Mouse (Mus musculus): ENCODE measurements around the gene Cks1b. TPM values are rescaled to one million over a fixed set of nuclear protein-coding genes. Genes with fewer than 3 reads are reported as not detected.

The Cks1b gene
- polyA plus RNA-seq, 2 experiments from 2014 or later = 70.8 to 92.3 TPM

GRCm38 (mm10) chr3:89380711-89381110 lies 37.5 kb downstream of the Cks1b start:
- no peak for ATAC-seq

- ATAC-seq = no peak
These were observed 37.9 kb downstream of the Cks1b start for GRCm38 (mm10) chr3:89380291-89380690.

- ATAC-seq = no peak
These were observed 38.6 kb downstream of the Cks1b start for GRCm38 (mm10) chr3:89379388-89380131.

- peak; percentile 36 for ATAC-seq
These were observed 39.7 kb downstream of the Cks1b start for GRCm38 (mm10) chr3:89378394-89379067.

GRCm38 (mm10) chr3:89377831-89378230 lies 40.4 kb downstream of the Cks1b start:
- ATAC-seq = no peak

- ATAC-seq = no peak
These were observed 44.5 kb downstream of the Cks1b start for GRCm38 (mm10) chr3:89373581-89374231.

GRCm38 (mm10) chr3:89367338-89367737 lies 50.8 kb downstream of the Cks1b start:
- no peak for ATAC-seq

GRCm38 (mm10) chr3:89365486-89366414 lies 52.4 kb downstream of the Cks1b start:
- ATAC-seq = no peak

Other genes starting within 250 kb of the Cks1b start
- gene Scamp3, start 240.9 kb downstream of the Cks1b start, polyA plus RNA-seq (2017; shearing (Covaris generic)) = 100 to 1,000 TPM; 160 to 182 TPM
- 100 to 1,000 TPM; 158 to 168 TPM for gene Fam189b, start 235.2 kb downstream of the Cks1b start, polyA plus RNA-seq (2017; shearing (Covaris generic))
- gene Gba, start 215.5 kb downstream of the Cks1b start, polyA plus RNA-seq (2017; shearing (Covaris generic)) = 10 to 100 TPM; 72.1 to 75.6 TPM
- gene Thbs3, start 203.2 kb downstream of the Cks1b start, polyA plus RNA-seq (2017; shearing (Covaris generic)) = 1 to 10 TPM in 1 of 2 experiments, under 1 TPM in 1; 0.22 to 2.4 TPM
- gene Mtx1, start 191.3 kb downstream of the Cks1b start, polyA plus RNA-seq (2017; shearing (Covaris generic)) = 100 to 1,000 TPM in 1 of 2 experiments, 10 to 100 TPM in 1; 90.7 to 112 TPM
- gene Muc1, start 189.3 kb downstream of the Cks1b start, polyA plus RNA-seq (2017; shearing (Covaris generic)) = under 1 TPM; 0.88 to 0.97 TPM
- gene Krtcap2, start 172.4 kb downstream of the Cks1b start, polyA plus RNA-seq (2017; shearing (Covaris generic)) = 100 to 1,000 TPM; 275 to 319 TPM
- gene Trim46, start 172.1 kb downstream of the Cks1b start, polyA plus RNA-seq (2017; shearing (Covaris generic)) = 1 to 10 TPM; 2.1 to 3.4 TPM
- gene Dpm3, start 159.0 kb downstream of the Cks1b start, polyA plus RNA-seq (2017; shearing (Covaris generic)) = 100 to 1,000 TPM; 124 to 160 TPM
- 100 to 1,000 TPM; 195 to 254 TPM for gene Slc50a1, start 147.8 kb downstream of the Cks1b start, polyA plus RNA-seq (2017; shearing (Covaris generic))
- gene Efna1, start 137.2 kb downstream of the Cks1b start, polyA plus RNA-seq (2017; shearing (Covaris generic)) = not detected
- gene Efna3, start 95.4 kb downstream of the Cks1b start, polyA plus RNA-seq (2017; shearing (Covaris generic)) = not detected
- under 1 TPM; 0.28 to 0.50 TPM for gene Efna4, start 80.4 kb downstream of the Cks1b start, polyA plus RNA-seq (2017; shearing (Covaris generic))
- 10 to 100 TPM in 1 of 2 experiments, 1 to 10 TPM in 1; 7.7 to 12.7 TPM for gene Adam15, start 68.4 kb downstream of the Cks1b start, polyA plus RNA-seq (2017; shearing (Covaris generic))
- gene Dcst2, start 56.4 kb downstream of the Cks1b start, polyA plus RNA-seq (2017; shearing (Covaris generic)) = under 1 TPM in 1 of 2 experiments, not detected in 1; 0.15 TPM
- gene Dcst1, start 53.1 kb downstream of the Cks1b start, polyA plus RNA-seq (2017; shearing (Covaris generic)) = under 1 TPM; 0.54 to 0.79 TPM
- 10 to 100 TPM; 13.2 to 16.5 TPM for gene Zbtb7b, start 23.6 kb downstream of the Cks1b start, polyA plus RNA-seq (2017; shearing (Covaris generic))
- 1 to 10 TPM in 1 of 2 experiments, not detected in 1; 2.4 TPM for gene Lenep, start 15.6 kb downstream of the Cks1b start, polyA plus RNA-seq (2017; shearing (Covaris generic))
- 10 to 100 TPM; 37.7 to 45.7 TPM for gene Flad1, start 6.5 kb downstream of the Cks1b start, polyA plus RNA-seq (2017; shearing (Covaris generic))
- gene Shc1, start 60 bp upstream of the Cks1b start, polyA plus RNA-seq (2017; shearing (Covaris generic)) = 10 to 100 TPM; 29.6 to 43.2 TPM
- 1 to 10 TPM; 8.6 to 9.6 TPM for gene Pygo2, start 11.8 kb upstream of the Cks1b start, polyA plus RNA-seq (2017; shearing (Covaris generic))
- 10 to 100 TPM; 35.6 to 47.3 TPM for gene Pbxip1, start 18.3 kb upstream of the Cks1b start, polyA plus RNA-seq (2017; shearing (Covaris generic))
- gene Pmvk, start 36.2 kb upstream of the Cks1b start, polyA plus RNA-seq (2017; shearing (Covaris generic)) = 10 to 100 TPM; 31.4 to 41.9 TPM
- gene Kcnn3, start 101.8 kb upstream of the Cks1b start, polyA plus RNA-seq (2017; shearing (Covaris generic)) = not detected

All from activated CD4-positive, CD25-positive, alpha-beta regulatory T cell, adult 4 months (primary cell).